Mouse (Mus musculus): Measurements from ENCODE around the gene Ptk7. TPM values are rescaled to one million over a fixed set of nuclear protein-coding genes. Genes with fewer than 3 reads are reported as not detected.

Ptk7 gene
- polyA plus RNA-seq, 1 experiment from 2014 or later: 65.3 TPM

GRCm38 (mm10) chr17:46612820-46613219 is 16.5 kb downstream of the Ptk7 start:
- Histone ChIP-seq H3K27ac (replicated peaks) (no peak overlapping the region), H3K27me3 (ENCODE audit: low read depth, poor library complexity, severe bottlenecking) (no peaks in the 10 kb centered on the region), H3K36me3 (peaks cover 16% of the 10 kb centered on the region), H3K4me3 (no peak overlapping the region), H3K4me1 (peaks cover 43% of the 10 kb centered on the region), H3K9me3 (replicated peaks) (no peaks in the 10 kb centered on the region)
- 63% methylated on average over 4 of the region's 4 CpGs for WGBS
- no peak for DNase-seq (ENCODE audit: low spot score)

GRCm38 (mm10) chr17:46612189-46612588 is 17.1 kb downstream of the Ptk7 start:
- H3K27me3 ChIP-seq (ENCODE audit: low read depth, poor library complexity, severe bottlenecking): no peaks in the 10 kb centered on the region
- no peaks in the 10 kb centered on the region for H3K9me3 ChIP-seq (replicated peaks)
- H3K4me3 ChIP-seq: no peak overlapping the region
- H3K27ac ChIP-seq (replicated peaks): no peak overlapping the region
- peaks cover 16% of the 10 kb centered on the region for H3K36me3 ChIP-seq
- 89% methylated on average over 2 of the region's 2 CpGs for WGBS
- no peak for DNase-seq (ENCODE audit: low spot score)
- peaks cover 36% of the 10 kb centered on the region for H3K4me1 ChIP-seq

- Histone ChIP-seq H3K4me3 (no peak overlapping the region), H3K9me3 (replicated peaks) (no peaks in the 10 kb centered on the region), H3K36me3 (peaks cover 16% of the 10 kb centered on the region), H3K27ac (replicated peaks) (no peak overlapping the region), H3K4me1 (peaks cover 28% of the 10 kb centered on the region), H3K27me3 (ENCODE audit: low read depth, poor library complexity, severe bottlenecking) (no peaks in the 10 kb centered on the region)
- 94% methylated on average over 6 of the region's 6 CpGs for WGBS
- no peak for DNase-seq (ENCODE audit: low spot score)
These were observed 18.0 kb downstream of the Ptk7 start for GRCm38 (mm10) chr17:46611316-46611715.

- Histone ChIP-seq H3K36me3 (peaks cover 16% of the 10 kb centered on the region), H3K4me1 (peaks cover 37% of the 10 kb centered on the region), H3K27me3 (ENCODE audit: low read depth, poor library complexity, severe bottlenecking) (no peaks in the 10 kb centered on the region), H3K4me3 (no peak overlapping the region), H3K27ac (replicated peaks) (0 out of 2 replicates have a peak overlapping the region, but pooled peaks have one; percentile 23), H3K9me3 (replicated peaks) (no peaks in the 10 kb centered on the region)
- 80% methylated on average over 15 of the region's 15 CpGs for whole genome bisulfite sequencing
- no peak for DNase-seq (ENCODE audit: low spot score)
These were observed 19.4 kb downstream of the Ptk7 start for GRCm38 (mm10) chr17:46609721-46610514.

- Histone ChIP-seq H3K9me3 (replicated peaks) (no peaks in the 10 kb centered on the region), H3K4me1 (peaks cover 31% of the 10 kb centered on the region), H3K36me3 (peaks cover 10% of the 10 kb centered on the region), H3K4me3 (no peak overlapping the region), H3K27ac (replicated peaks) (no peak overlapping the region), H3K27me3 (ENCODE audit: low read depth, poor library complexity, severe bottlenecking) (no peaks in the 10 kb centered on the region)
- 88% methylated on average over 12 of the region's 12 CpGs for WGBS
- DNase-seq (ENCODE audit: low spot score): no peak
These were observed 23.3 kb downstream of the Ptk7 start for GRCm38 (mm10) chr17:46605987-46606386.

GRCm38 (mm10) chr17:46605126-46605525 is 24.2 kb downstream of the Ptk7 start:
- 88% methylated on average over 5 of the region's 5 CpGs for WGBS
- no peak overlapping the region for H3K4me3 ChIP-seq
- peaks cover 29% of the 10 kb centered on the region for H3K4me1 ChIP-seq
- H3K9me3 ChIP-seq (replicated peaks): no peaks in the 10 kb centered on the region
- peaks cover 5% of the 10 kb centered on the region for H3K36me3 ChIP-seq
- no peak for DNase-seq (ENCODE audit: low spot score)
- H3K27ac ChIP-seq (replicated peaks): peak overlapping the region; percentile 30; the same call in 1 of the 2 replicates
- no peaks in the 10 kb centered on the region for H3K27me3 ChIP-seq (ENCODE audit: low read depth, poor library complexity, severe bottlenecking)

GRCm38 (mm10) chr17:46603229-46603628 is 26.1 kb downstream of the Ptk7 start:
- no peak overlapping the region for H3K4me3 ChIP-seq
- peaks cover 28% of the 10 kb centered on the region for H3K4me1 ChIP-seq
- DNase-seq (ENCODE audit: low spot score): no peak
- H3K27me3 ChIP-seq (ENCODE audit: low read depth, poor library complexity, severe bottlenecking): no peaks in the 10 kb centered on the region
- H3K36me3 ChIP-seq: peaks cover 6% of the 10 kb centered on the region
- H3K27ac ChIP-seq (replicated peaks): no peak overlapping the region
- WGBS: 100% methylated on average over 4 of the region's 4 CpGs
- H3K9me3 ChIP-seq (replicated peaks): no peaks in the 10 kb centered on the region

GRCm38 (mm10) chr17:46602212-46602611 is 27.1 kb downstream of the Ptk7 start:
- H3K4me3 ChIP-seq: no peak overlapping the region
- WGBS: 90% methylated on average over 9 of the region's 9 CpGs
- no peaks in the 10 kb centered on the region for H3K9me3 ChIP-seq (replicated peaks)
- H3K4me1 ChIP-seq: peaks cover 30% of the 10 kb centered on the region
- no peaks in the 10 kb centered on the region for H3K27me3 ChIP-seq (ENCODE audit: low read depth, poor library complexity, severe bottlenecking)
- DNase-seq (ENCODE audit: low spot score): no peak
- peak overlapping the region; percentile 46; the same call in 1 of the 2 replicates for H3K27ac ChIP-seq (replicated peaks)
- peaks cover 16% of the 10 kb centered on the region for H3K36me3 ChIP-seq

GRCm38 (mm10) chr17:46600569-46600968 is 28.7 kb downstream of the Ptk7 start:
- Histone ChIP-seq H3K4me1 (peaks cover 25% of the 10 kb centered on the region), H3K27me3 (ENCODE audit: low read depth, poor library complexity, severe bottlenecking) (no peaks in the 10 kb centered on the region), H3K27ac (replicated peaks) (no peak overlapping the region), H3K36me3 (peaks cover 22% of the 10 kb centered on the region), H3K4me3 (no peak overlapping the region), H3K9me3 (replicated peaks) (no peaks in the 10 kb centered on the region)
- WGBS: 92% methylated on average over 2 of the region's 2 CpGs
- DNase-seq (ENCODE audit: low spot score): no peak

GRCm38 (mm10) chr17:46598963-46599362 is 30.3 kb downstream of the Ptk7 start:
- no peak for DNase-seq (ENCODE audit: low spot score)
- no peak overlapping the region for H3K27ac ChIP-seq (replicated peaks)
- peaks cover 23% of the 10 kb centered on the region for H3K4me1 ChIP-seq
- H3K27me3 ChIP-seq (ENCODE audit: low read depth, poor library complexity, severe bottlenecking): no peaks in the 10 kb centered on the region
- H3K9me3 ChIP-seq (replicated peaks): no peaks in the 10 kb centered on the region
- WGBS: 91% methylated on average over 4 of the region's 4 CpGs
- H3K36me3 ChIP-seq: peaks cover 22% of the 10 kb centered on the region
- H3K4me3 ChIP-seq: no peak overlapping the region

GRCm38 (mm10) chr17:46597956-46598355 is 31.3 kb downstream of the Ptk7 start:
- Histone ChIP-seq H3K36me3 (peaks cover 22% of the 10 kb centered on the region), H3K9me3 (replicated peaks) (no peaks in the 10 kb centered on the region), H3K27ac (replicated peaks) (0 out of 2 replicates have a peak overlapping the region, but pooled peaks have one; percentile 1), H3K4me3 (no peak overlapping the region), H3K27me3 (ENCODE audit: low read depth, poor library complexity, severe bottlenecking) (no peaks in the 10 kb centered on the region), H3K4me1 (peaks cover 23% of the 10 kb centered on the region)
- WGBS: 91% methylated on average over 11 of the region's 11 CpGs
- DNase-seq (ENCODE audit: low spot score): no peak

GRCm38 (mm10) chr17:46595336-46595735 is 34.0 kb downstream of the Ptk7 start:
- Histone ChIP-seq H3K27ac (replicated peaks) (peak overlapping the region; percentile 33; the same call in 1 of the 2 replicates), H3K27me3 (ENCODE audit: low read depth, poor library complexity, severe bottlenecking) (no peaks in the 10 kb centered on the region), H3K36me3 (peaks cover 34% of the 10 kb centered on the region), H3K9me3 (replicated peaks) (no peaks in the 10 kb centered on the region), H3K4me1 (peaks cover 17% of the 10 kb centered on the region), H3K4me3 (no peak overlapping the region)
- WGBS: 82% methylated on average over 6 of the region's 6 CpGs
- DNase-seq (ENCODE audit: low spot score): no peak

GRCm38 (mm10) chr17:46594606-46595005 is 34.7 kb downstream of the Ptk7 start:
- Histone ChIP-seq H3K9me3 (replicated peaks) (no peaks in the 10 kb centered on the region), H3K27ac (replicated peaks) (peak overlapping the region; percentile 30; the same call in 1 of the 2 replicates), H3K27me3 (ENCODE audit: low read depth, poor library complexity, severe bottlenecking) (no peaks in the 10 kb centered on the region), H3K4me1 (peaks cover 17% of the 10 kb centered on the region), H3K36me3 (peaks cover 42% of the 10 kb centered on the region), H3K4me3 (no peak overlapping the region)
- 58% methylated on average over 9 of the region's 9 CpGs for WGBS
- no peak for DNase-seq (ENCODE audit: low spot score)

All from midbrain, embryonic 10.5 days (tissue).